ENCODE assay signal across 8 mouse cellular contexts in the genomic region with DNA sequence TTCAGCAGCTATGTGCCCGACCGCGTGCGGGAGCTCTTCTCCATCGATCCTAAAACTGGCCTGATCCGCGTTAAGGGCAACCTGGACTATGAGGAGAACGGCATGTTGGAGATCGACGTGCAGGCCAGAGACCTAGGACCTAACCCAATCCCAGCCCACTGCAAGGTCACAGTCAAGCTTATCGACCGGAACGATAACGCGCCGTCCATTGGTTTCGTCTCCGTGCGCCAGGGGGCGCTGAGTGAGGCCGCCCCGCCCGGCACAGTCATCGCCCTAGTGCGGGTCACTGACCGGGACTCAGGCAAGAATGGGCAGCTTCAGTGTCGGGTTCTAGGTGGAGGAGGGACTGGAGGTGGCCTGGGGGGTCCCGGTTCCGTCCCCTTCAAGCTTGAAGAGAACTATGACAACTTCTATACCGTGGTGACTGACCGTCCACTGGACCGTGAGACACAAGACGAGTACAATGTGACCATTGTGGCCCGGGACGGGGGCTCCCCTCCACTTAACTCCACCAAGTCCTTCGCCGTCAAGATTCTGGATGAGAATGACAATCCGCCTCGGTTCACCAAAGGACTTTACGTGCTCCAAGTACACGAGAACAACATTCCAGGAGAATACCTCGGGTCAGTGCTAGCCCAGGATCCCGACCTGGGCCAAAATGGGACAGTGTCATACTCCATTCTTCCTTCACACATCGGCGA. TPM values are rescaled to one million over a fixed set of nuclear protein-coding genes. Genes with fewer than 3 reads are reported as not detected.
DNase-seq lines count a peak whose midpoint lies in the region; ATAC-seq and TF ChIP-seq lines count a peak whose summit lies in the region.

No protein-coding gene starts in this region.

- H3K4me2 ChIP-seq in hindbrain, embryonic 12.5 days (replicated peaks): peak overlapping the region; percentile 95
- peak overlapping the region; percentile 58 for H3K4me2 ChIP-seq in lung, postnatal 0 days (replicated peaks; ENCODE audit: low read depth, low read length)

- H3K36me3 ChIP-seq in hindbrain, embryonic 12.5 days: no peaks in the 10 kb centered on the region
- H3K36me3 ChIP-seq in lung, postnatal 0 days (ENCODE audit: insufficient read depth, low read length): no peaks in the 10 kb centered on the region

- DNase-seq in R1 (ENCODE audit: low read depth, low spot score): peak; percentile 61
- peak; percentile 55 to 63 for DNase-seq in cerebellum, postnatal 14 days
- DNase-seq in gastrocnemius, adult 18-20 months (ENCODE audit: low spot score): peak; percentile 25
- DNase-seq in layer of hippocampus, postnatal 10 days (ENCODE audit: low spot score in 2 of 2): peak; percentile 66 to 73
- peak; percentile 53 for DNase-seq in lung, postnatal 0 days (ENCODE audit: low spot score)
- DNase-seq in retina, postnatal 7 days (ENCODE audit: low read depth, low spot score): peak; percentile 23
- no peak for DNase-seq in MN1 (ENCODE audit: low spot score)

- no peak for TF ChIP-seq EP300 in lung, postnatal 0 days (IDR thresholded peaks at IDR 0.05)

- H3K27me3 ChIP-seq in hindbrain, embryonic 12.5 days: peaks cover 24% of the 10 kb centered on the region
- H3K27me3 ChIP-seq in lung, postnatal 0 days (replicated peaks; ENCODE audit: insufficient read depth, low read length): peaks cover 19% of the 10 kb centered on the region

- peaks cover 16% of the 10 kb centered on the region for H3K4me1 ChIP-seq in hindbrain, embryonic 12.5 days
- peaks cover 6% of the 10 kb centered on the region; the same call in 1 of the 2 replicates for H3K4me1 ChIP-seq in lung, postnatal 0 days (ENCODE audit: insufficient read depth, low read depth, low read length)

- H3K27ac ChIP-seq in hindbrain, embryonic 12.5 days: no peak overlapping the region
- H3K27ac ChIP-seq in lung, postnatal 0 days (ENCODE audit: low read length): no peak overlapping the region

- H3K9ac ChIP-seq in hindbrain, embryonic 12.5 days: peak overlapping the region; percentile 28; the same call in 1 of the 2 replicates
- peak overlapping the region; percentile 48 for H3K9ac ChIP-seq in lung, postnatal 0 days (replicated peaks; ENCODE audit: low read depth)

- no peaks in the 10 kb centered on the region for H3K9me3 ChIP-seq in hindbrain, embryonic 12.5 days (replicated peaks)
- H3K9me3 ChIP-seq in lung, postnatal 0 days (ENCODE audit: low read length): no peaks in the 10 kb centered on the region

- peak; percentile 6; the same call in 1 of the 2 replicates for ATAC-seq in hindbrain, embryonic 12.5 days (ENCODE audit: low FRiP score)
- ATAC-seq in lung, postnatal 0 days: peak; percentile 39

- peak overlapping the region; percentile 59 for H3K4me3 ChIP-seq in hindbrain, embryonic 12.5 days
- H3K4me3 ChIP-seq in lung, postnatal 0 days (ENCODE audit: low read depth, low read length): peak overlapping the region; percentile 45

- WGBS in hindbrain, embryonic 12.5 days: 6% methylated on average over 45 of the region's 45 CpGs
- WGBS in lung, postnatal 0 days: 4% methylated on average over 45 of the region's 45 CpGs

- TF ChIP-seq CTCF in lung, postnatal 0 days (IDR thresholded peaks at IDR 0.05): peak; percentile 82

RNA-seq across cellular contexts. Expression of a gene that starts 3.7 kb away (rescaled TPM):
- under 1 TPM; 0.24 to 0.32 TPM for total RNA-seq in gastrocnemius, adult 18-20 months (2021)
- 11.1 and 11.2 TPM in 2 replicates for polyA plus RNA-seq in hindbrain, embryonic 12.5 days (2016; fragmentation: Nextera tagmentation; extraction: Ambion mirVana)
- total RNA-seq in layer of hippocampus, postnatal 10 days (2021): 10 to 100 TPM; 46.3 to 48.5 TPM
- polyA plus RNA-seq in lung, postnatal 0 days (2015; fragmentation: Nextera tagmentation; extraction: Ambion mirVana): 16.6 and 24.8 TPM in 2 replicates

Comparison
In these comparisons a context has a peak if more than half of its experiments do, and no peak if none do; other contexts are left out.
1. RNA of a gene that starts 3.7 kb away (total RNA-seq): 46.3 to 48.5 TPM in layer of hippocampus, postnatal 10 days; 0.24 to 0.32 TPM in gastrocnemius, adult 18-20 months; every median in the first group is over 10 times any median in the second.